Mouse (Mus musculus) adrenal gland, adult 18-20 months (tissue): Measurements from ENCODE around the gene Arhgef39. TPM values are rescaled to one million over a fixed set of nuclear protein-coding genes. Genes with fewer than 3 reads are reported as not detected.

Experiments
- total RNA-seq, 2 experiments: library from RNA; stranded (reverse); gene quantifications; 1 replicate in 1 of 2; 2 replicates in 1 of 2; pipeline ENCODE4 v1.2.3; 2021

Arhgef39 gene
- total RNA-seq, 2 experiments from 2014 or later = 1.1 to 1.9 TPM

Other genes with a start within 250 kb of the Arhgef39 start
- under 1 TPM; 0.30 to 0.83 TPM for gene Atp8b5, start 232.5 kb downstream of the Arhgef39 start, total RNA-seq
- gene Rusc2, start 117.7 kb downstream of the Arhgef39 start, total RNA-seq = 10 to 100 TPM; 36.9 to 39.9 TPM
- gene Fam166b, start 70.6 kb downstream of the Arhgef39 start, total RNA-seq = not detected
- 10 to 100 TPM; 67.6 to 72.3 TPM for gene Tesk1, start 57.8 kb downstream of the Arhgef39 start, total RNA-seq
- 1 to 10 TPM; 2.6 to 2.8 TPM for gene Cd72, start 45.1 kb downstream of the Arhgef39 start, total RNA-seq
- under 1 TPM in 1 of 2 experiments, not detected in 1; 0.38 TPM for gene Sit1, start 16.0 kb downstream of the Arhgef39 start, total RNA-seq
- 10 to 100 TPM; 49.7 to 58.0 TPM for gene Ccdc107, start 6.8 kb downstream of the Arhgef39 start, total RNA-seq
- under 1 TPM; 0.56 to 0.61 TPM for gene Car9, start 7.3 kb upstream of the Arhgef39 start, total RNA-seq
- gene Tpm2, start 24.1 kb upstream of the Arhgef39 start, total RNA-seq = 10 to 100 TPM; 33.4 to 61.7 TPM
- 100 to 1,000 TPM in 1 of 2 experiments, 10 to 100 TPM in 1; 95.8 to 144 TPM for gene Creb3, start 62.6 kb upstream of the Arhgef39 start, total RNA-seq
- 100 to 1,000 TPM; 167 to 208 TPM for gene Tln1, start 63.0 kb upstream of the Arhgef39 start, total RNA-seq
- 10 to 100 TPM; 40.7 to 48.7 TPM for gene Rgp1, start 79.0 kb upstream of the Arhgef39 start, total RNA-seq
- 1 to 10 TPM; 8.2 to 8.3 TPM for gene Gba2, start 79.2 kb upstream of the Arhgef39 start, total RNA-seq
- gene Msmp, start 84.8 kb upstream of the Arhgef39 start, total RNA-seq = under 1 TPM; 0.70 to 0.73 TPM
- gene Npr2, start 132.2 kb upstream of the Arhgef39 start, total RNA-seq = 10 to 100 TPM; 24.9 to 42.4 TPM
- gene Spag8, start 153.9 kb upstream of the Arhgef39 start, total RNA-seq = under 1 TPM; 0.53 to 0.54 TPM
- 100 to 1,000 TPM in 1 of 2 experiments, 10 to 100 TPM in 1; 79.2 to 121 TPM for gene Hint2, start 156.8 kb upstream of the Arhgef39 start, total RNA-seq
- gene Tmem8b, start 169.3 kb upstream of the Arhgef39 start, total RNA-seq = 1 to 10 TPM; 5.2 to 7.5 TPM
- gene Fam221b, start 169.4 kb upstream of the Arhgef39 start, total RNA-seq = under 1 TPM; 0.19 to 0.40 TPM
- gene Olfr70, start 201.1 kb upstream of the Arhgef39 start, total RNA-seq = not detected
- gene Olfr71, start 210.6 kb upstream of the Arhgef39 start, total RNA-seq = not detected
- 1 to 10 TPM; 2.4 to 6.4 TPM for gene Hrct1, start 227.5 kb upstream of the Arhgef39 start, total RNA-seq
- 1 to 10 TPM; 1.6 to 2.3 TPM for gene Spaar, start 230.3 kb upstream of the Arhgef39 start, total RNA-seq